Mouse (Mus musculus) right cerebral cortex, postnatal 36 days (tissue): ENCODE data around the gene Gm10487.
"Not testable (repeated sequence)": the region's sequence is repeated elsewhere in the genome, so short reads cannot be mapped to it uniquely, and the experiment has no call there.

ENCODE experiments used
- DNase-seq, 2 experiments: peaks; one replicate each; pipeline ENCODE4 v3.0.0; 2022; ENCODE audit warnings: low spot score in 2 of 2, mixed read lengths in 1 of 2

The Gm10487 gene

GRCm38 (mm10) chrX:30843369-30843768 is at the start of gene Gm10487:
Gene Gm10487 (minus strand): TSS chrX:30843469.
- DNase-seq, result not testable (repeated sequence)
